13 mouse cellular contexts compared by ENCODE assay signal in the genomic region with DNA sequence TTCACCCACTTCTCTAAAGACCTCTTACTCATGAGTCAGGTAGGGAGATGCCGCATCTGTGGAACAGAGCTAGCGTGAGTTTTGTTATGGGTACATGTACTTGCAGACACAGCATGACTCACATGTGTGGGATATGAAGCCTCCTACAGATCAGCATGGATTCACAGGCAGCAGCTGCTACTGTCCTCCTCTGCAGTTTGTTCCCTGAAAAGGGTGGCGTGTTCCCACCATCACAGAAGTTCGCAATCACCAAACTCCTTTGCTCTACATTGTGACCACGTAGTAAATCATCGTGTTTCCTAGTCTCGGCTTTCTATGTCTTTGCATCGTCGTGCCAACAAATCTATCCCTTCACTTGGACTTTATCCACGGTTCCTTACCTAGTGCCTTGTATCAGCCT.
DNase-seq lines count a peak whose midpoint lies in the region; ATAC-seq and TF ChIP-seq lines count a peak whose summit lies in the region.
"Had no signal": no experiment of that assay in that cellular context is flagged by ENCODE, and none has a peak within 500 bp of the region (broad histone marks: within the 10 kb centered on the region; RNA-seq: fewer than 3 reads in every experiment).

No protein-coding gene starts in this region.

- peak; percentile 79 for DNase-seq in layer of hippocampus, adult 11-12 months (ENCODE audit: low spot score)
- peak; percentile 78 to 84 for DNase-seq in left cerebral cortex, adult 18-20 months (ENCODE audit: low spot score in 2 of 2)
- peak; percentile 81 to 83 for DNase-seq in right cerebral cortex, adult 2 months (ENCODE audit: low spot score in 2 of 2)
- DNase-seq in heart, adult 18-20 months, result no peak
- DNase-seq in lung, postnatal 4 days, result no peak
- DNase-seq in cerebellum, postnatal 36 days, result no peak
- DNase-seq: adrenal gland, postnatal 36 days; gastrocnemius, postnatal 36 days; lung, adult 2 months had no signal

- no peak overlapping the region for H3K4me3 ChIP-seq in cortical plate, adult 2 months (ENCODE audit: insufficient read depth, low read length)
- H3K4me3 ChIP-seq: megakaryocyte, embryonic 14.5 days had no signal

- H3K27ac ChIP-seq in cortical plate, adult 2 months (ENCODE audit: insufficient read depth, low read length), result peak overlapping the region; percentile 78; the same call in 1 of the 2 replicates
- H3K27ac ChIP-seq: kidney, postnatal 0 days had no signal

- H3K4me1 ChIP-seq in cortical plate, adult 2 months (ENCODE audit: control insufficient read depth, insufficient read depth, low read length), result peaks cover 2% of the 10 kb centered on the region
- H3K4me1 ChIP-seq: megakaryocyte, embryonic 14.5 days had no signal

- TF ChIP-seq POLR2A in cortical plate, adult 2 months (IDR thresholded peaks at IDR 0.05; ENCODE audit: extremely low read depth, insufficient read depth, low read length), result no peak

- ATAC-seq in megakaryocyte progenitor cell, adult 5-6 weeks (replicated peaks; ENCODE audit: poor library complexity), result no peak

- TF ChIP-seq CTCF in cortical plate, adult 2 months (IDR thresholded peaks at IDR 0.05; ENCODE audit: extremely low read depth, insufficient read depth, low read length), result no peak

Comparison
In these comparisons a context has a peak if more than half of its experiments do, and no peak if none do; other contexts are left out.
1. DNase-seq: peak in layer of hippocampus, adult 11-12 months (single experiment), left cerebral cortex, adult 18-20 months (2 of 2) and right cerebral cortex, adult 2 months (2 of 2); none in heart, adult 18-20 months (0 of 2), lung, postnatal 4 days (0 of 2) and cerebellum, postnatal 36 days (0 of 2).